Mouse (Mus musculus) olfactory bulb, adult 2 months (tissue): Measurements from ENCODE around the gene Cfdp1.

Source experiments
- CTCF ChIP-seq: fragments of 200-500 bp; IDR thresholded peaks from 2 replicates; pipeline ENCODE4 v1.5.1; 2012; ENCODE audit warnings: low read depth, mild to moderate bottlenecking, low read length, moderate library complexity; ENCODE audit not compliant: insufficient read depth
- POLR2A ChIP-seq: fragments of 200-500 bp; IDR thresholded peaks from 2 replicates; pipeline ENCODE4 v1.6.1; 2012; ENCODE audit warnings: mild to moderate bottlenecking, low read depth, low read length, moderate library complexity; ENCODE audit not compliant: insufficient read depth

DNA sequence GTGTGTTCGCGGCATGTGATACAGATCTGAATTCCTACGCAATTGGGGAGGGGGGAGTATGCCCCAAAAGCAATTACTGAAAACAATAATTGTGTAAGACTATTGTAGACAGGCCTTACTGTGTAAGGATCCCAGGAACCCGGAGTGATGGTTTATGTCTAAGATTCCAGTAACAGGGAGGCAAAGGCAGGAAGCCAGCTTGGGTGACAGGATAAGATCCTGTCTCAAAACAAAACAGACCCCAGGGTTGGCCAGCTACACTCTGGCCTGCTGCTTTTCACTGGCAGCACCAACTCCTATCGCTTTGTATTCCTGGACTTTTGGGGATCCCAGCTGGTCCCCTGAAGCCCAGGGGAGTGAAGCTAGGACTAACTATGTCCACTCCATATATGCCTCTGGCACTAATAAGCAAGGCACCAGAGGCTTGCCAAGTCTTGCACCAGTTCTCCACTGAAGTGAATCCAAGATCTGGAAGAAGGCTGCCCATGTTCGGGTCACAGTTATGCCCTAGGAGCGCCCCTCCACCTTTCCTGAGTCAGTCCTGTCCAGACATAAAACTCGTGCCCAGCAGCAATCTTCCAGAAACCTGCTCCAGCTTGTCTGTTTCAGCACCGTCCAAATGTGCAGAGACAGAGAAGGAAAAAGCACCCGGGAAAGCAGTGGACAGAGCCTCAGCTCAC, 121.5 kb downstream of the Cfdp1 start:
- TF ChIP-seq POLR2A (no peak), CTCF (no peak)
